Mouse (Mus musculus) spleen, adult 2 months (tissue): ENCODE data around the gene Rfwd3. TPM values are rescaled to one million over a fixed set of nuclear protein-coding genes. Genes with fewer than 3 reads are reported as not detected.

Source experiments
- DNase-seq, 2 experiments: peaks; one replicate each; pipeline versions ENCODE4 v3.0.0 to v3.0.0-alpha.2; 2012 to 2021; ENCODE audit warnings: low spot score in 2 of 2, low read depth in 1 of 2
- H3K27ac ChIP-seq: fragments of 200-500 bp; 2 replicates; pipeline ENCODE4 v1.5.1; 2012; ENCODE audit warnings: low read length, inconsistent platforms; ENCODE audit not compliant: insufficient read depth
- H3K27me3 ChIP-seq: fragments of 200-500 bp; 2 replicates; pipeline ENCODE4 v1.6.1; 2012; ENCODE audit warnings: mild to moderate bottlenecking, moderate library complexity, low read length, inconsistent platforms; ENCODE audit not compliant: control insufficient read depth, insufficient read depth
- H3K36me3 ChIP-seq: fragments of 200-500 bp; 2 replicates; pipeline ENCODE4 v1.6.1; 2012; ENCODE audit warnings: mild to moderate bottlenecking, low read length, inconsistent platforms; ENCODE audit not compliant: control insufficient read depth, insufficient read depth
- H3K4me1 ChIP-seq: fragments of 200-500 bp; 2 replicates; pipeline ENCODE4 v1.6.1; 2011; ENCODE audit warnings: inconsistent platforms; ENCODE audit not compliant: control insufficient read depth, insufficient read depth, insufficient read length
- H3K4me3 ChIP-seq: fragments of 200-500 bp; 2 replicates; pipeline ENCODE4 v1.5.1; 2011; ENCODE audit warnings: mild to moderate bottlenecking, inconsistent platforms; ENCODE audit not compliant: insufficient read depth, insufficient read length; ENCODE audit errors: extremely low read depth
- CTCF ChIP-seq: fragments of 200-500 bp; IDR thresholded peaks from 2 replicates; pipeline ENCODE4 v1.5.1; 2011; ENCODE audit warnings: mild to moderate bottlenecking, inconsistent platforms; ENCODE audit not compliant: insufficient read depth, insufficient read length, insufficient replicate concordance; ENCODE audit errors: extremely low read depth
- POLR2A ChIP-seq: fragments of 200-500 bp; IDR thresholded peaks from 2 replicates; pipeline ENCODE4 v1.6.1; 2011; ENCODE audit warnings: low read depth, low read length, inconsistent platforms
- WGBS: fragments of 180-500 bp; shearing (Covaris S2); methylation state at CpG from one replicate; pipeline ENCODE4 v1.1.7; 2018; 5-methylcytosine and 5-hydroxymethylcytosine counted together
- polyA plus RNA-seq: library from polyadenylated mRNA; depleted of rRNA; stranded (reverse); fragments of >200 nt; gene quantifications from 2 replicates; pipeline ENCODE4 v1.2.3, GENCODE M21; 2012; rRNA removed

The Rfwd3 gene
- polyA plus RNA-seq, 1 experiment, result 10.6 TPM

DNA sequence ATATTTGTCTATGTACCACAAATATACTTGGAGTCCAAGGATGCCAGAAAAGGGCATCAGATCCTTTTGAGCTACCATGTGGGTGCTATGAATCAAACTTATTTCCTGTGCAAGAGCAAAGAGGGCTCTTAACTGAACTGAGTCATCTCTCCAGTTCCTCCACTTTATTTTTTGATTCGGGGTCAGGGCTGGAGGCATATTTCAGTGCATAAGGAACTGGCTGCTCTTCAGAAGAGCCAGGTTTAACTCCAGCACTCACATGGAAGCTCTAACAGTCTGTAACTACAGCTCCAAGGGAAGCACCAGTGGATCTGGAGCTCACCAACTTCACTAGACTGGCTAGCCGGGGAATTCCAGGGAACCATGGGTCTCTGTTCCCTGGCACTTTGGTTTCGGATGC is 62.7 kb downstream of the Rfwd3 start:
- no peak for TF ChIP-seq CTCF
- TF ChIP-seq POLR2A, result no peak
- no peaks in the 10 kb centered on the region for H3K36me3 ChIP-seq
- H3K4me1 ChIP-seq, result peaks cover 3% of the 10 kb centered on the region; the same call in 1 of the 2 replicates
- no peak for DNase-seq
- no peaks in the 10 kb centered on the region for H3K27me3 ChIP-seq
- H3K27ac ChIP-seq, result no peak overlapping the region
- H3K4me3 ChIP-seq, result no peak overlapping the region
- 60% methylated on average over 3 of the region's 3 CpGs for WGBS

DNA sequence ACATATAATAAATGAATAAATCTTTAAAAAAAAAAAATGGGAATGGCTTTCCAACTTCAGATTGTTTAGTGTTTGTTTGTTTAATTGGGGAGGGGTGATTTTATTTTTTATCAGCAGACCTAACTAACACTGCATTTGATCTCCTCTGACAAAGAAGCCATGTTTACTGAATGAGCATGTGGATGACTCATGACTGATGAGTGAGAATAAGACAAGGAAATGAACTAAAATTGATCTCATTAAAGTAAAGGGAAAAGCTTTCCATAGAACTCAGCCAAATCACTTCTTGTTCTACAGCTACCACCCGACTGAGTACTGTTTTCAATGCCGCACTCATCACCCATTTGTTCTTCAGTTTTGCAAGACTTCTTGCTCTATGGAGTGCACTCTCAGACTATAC is 66.3 kb downstream of the Rfwd3 start:
- Histone ChIP-seq H3K4me3 (no peak overlapping the region), H3K36me3 (no peaks in the 10 kb centered on the region), H3K4me1 (peaks cover 3% of the 10 kb centered on the region; the same call in 1 of the 2 replicates), H3K27ac (no peak overlapping the region), H3K27me3 (no peaks in the 10 kb centered on the region)
- WGBS, result 80% methylated on average over 2 of the region's 2 CpGs
- TF ChIP-seq POLR2A (no peak), CTCF (no peak)
- DNase-seq, result no peak

DNA sequence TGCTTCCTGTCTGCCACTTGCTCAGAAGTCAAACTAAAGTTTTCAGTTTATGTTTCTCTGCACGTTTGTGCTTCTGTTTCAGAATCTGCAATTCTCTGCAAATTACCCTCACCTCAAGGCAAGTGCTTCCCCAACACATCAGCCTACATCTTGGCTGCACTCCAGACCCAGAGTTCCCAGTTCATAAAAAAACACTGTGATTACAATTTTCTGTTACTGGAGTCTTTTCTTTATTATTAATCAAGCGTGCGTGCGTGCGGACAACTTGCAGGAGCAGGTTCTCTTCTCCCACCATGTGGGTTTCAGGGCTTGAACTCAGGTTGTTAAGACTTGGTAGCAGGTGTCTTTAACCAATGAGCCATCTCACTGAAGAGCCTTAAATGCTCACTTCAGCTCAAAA is 75.9 kb downstream of the Rfwd3 start:
- Histone ChIP-seq H3K27me3 (no peaks in the 10 kb centered on the region), H3K36me3 (no peaks in the 10 kb centered on the region), H3K4me3 (no peak overlapping the region), H3K4me1 (no peaks in the 10 kb centered on the region), H3K27ac (no peak overlapping the region)
- TF ChIP-seq POLR2A (no peak), CTCF (no peak)
- WGBS, result 62% methylated on average over 5 of the region's 5 CpGs
- DNase-seq, result no peak

Other genes with a start within 250 kb of the Rfwd3 start
- gene Exosc6, start 243.9 kb downstream of the Rfwd3 start, polyA plus RNA-seq, result 21.5 and 39.8 TPM in 2 replicates
- gene Clec18a, start 207.8 kb downstream of the Rfwd3 start, polyA plus RNA-seq, result not detected in 2 replicates
- 8.1 and 8.6 TPM in 2 replicates for gene Pdpr, start 205.6 kb downstream of the Rfwd3 start, polyA plus RNA-seq
- 22.6 and 24.9 TPM in 2 replicates for gene Glg1, start 41.0 kb downstream of the Rfwd3 start, polyA plus RNA-seq
- 1.0 and 1.1 TPM in 2 replicates for gene Mlkl, start 38.0 kb upstream of the Rfwd3 start, polyA plus RNA-seq
- gene Fa2h, start 93.6 kb upstream of the Rfwd3 start, polyA plus RNA-seq, result 0.07 and 0.12 TPM in 2 replicates
- 4.6 and 5.0 TPM in 2 replicates for gene Wdr59, start 221.9 kb upstream of the Rfwd3 start, polyA plus RNA-seq
- gene Znrf1, start 235.9 kb upstream of the Rfwd3 start, polyA plus RNA-seq, result 62.9 and 73.2 TPM in 2 replicates